Mouse (Mus musculus) ES-Bruce4 (cell line): ENCODE results near the gene Gm8332. TPM values are rescaled to one million over a fixed set of nuclear protein-coding genes. Genes with fewer than 3 reads are reported as not detected.
"Not testable (repeated sequence)": the region's sequence is repeated elsewhere in the genome, so short reads cannot be mapped to it uniquely, and the experiment has no call there.

Experiments
- H3K27ac ChIP-seq: 2 replicates; pipeline ENCODE4 v1.5.1; 2012; ENCODE audit warnings: low read length, inconsistent platforms; ENCODE audit not compliant: insufficient read depth
- H3K27me3 ChIP-seq: 2 replicates; pipeline ENCODE4 v1.6.1; 2012; ENCODE audit warnings: mild to moderate bottlenecking, low read length, inconsistent platforms; ENCODE audit not compliant: control insufficient read depth, poor library complexity, insufficient read depth, severe bottlenecking
- H3K36me3 ChIP-seq: 2 replicates; pipeline ENCODE4 v1.6.1; 2012; ENCODE audit warnings: inconsistent platforms, mild to moderate bottlenecking, low read length, moderate library complexity; ENCODE audit not compliant: control insufficient read depth, poor library complexity, insufficient read depth, severe bottlenecking
- H3K4me1 ChIP-seq: one replicate; pipeline ENCODE4 v1.8.1; 2011; ENCODE audit warnings: low read length; ENCODE audit not compliant: control insufficient read depth, insufficient read depth
- H3K4me3 ChIP-seq: 2 replicates; pipeline ENCODE4 v1.5.1; 2011; ENCODE audit warnings: low read depth, mild to moderate bottlenecking, low read length
- H3K9ac ChIP-seq: 2 replicates; pipeline ENCODE4 v1.6.1; 2012; ENCODE audit warnings: low read depth, mild to moderate bottlenecking, inconsistent platforms; ENCODE audit not compliant: poor library complexity, severe bottlenecking
- H3K9me3 ChIP-seq: replicated peaks from 2 replicates; pipeline ENCODE4 v1.6.1; 2012; ENCODE audit warnings: mild to moderate bottlenecking, low read length, inconsistent platforms; ENCODE audit not compliant: control insufficient read depth, poor library complexity, insufficient read depth, severe bottlenecking
- CTCF ChIP-seq: IDR thresholded peaks from one replicate; pipeline ENCODE4 v1.8.1; 2011; ENCODE audit warnings: low read depth, low read length
- EP300 ChIP-seq: IDR thresholded peaks from 2 replicates; pipeline ENCODE4 v1.6.1; 2011; ENCODE audit warnings: low read depth, low read length; ENCODE audit not compliant: insufficient read depth
- POLR2A ChIP-seq: IDR thresholded peaks from one replicate; pipeline ENCODE4 v1.8.1; 2011; ENCODE audit warnings: low read length; ENCODE audit not compliant: insufficient read depth
- polyA plus RNA-seq: library from polyadenylated mRNA; stranded (reverse); fragments of >200 nt; gene quantifications from 2 replicates; pipeline ENCODE4 v1.2.4, GENCODE M21; 2011; ENCODE audit warnings: low read depth; ENCODE audit not compliant: missing spikeins, insufficient read depth, insufficient read length

The Gm8332 gene
- polyA plus RNA-seq, 1 experiment = not detected

DNA sequence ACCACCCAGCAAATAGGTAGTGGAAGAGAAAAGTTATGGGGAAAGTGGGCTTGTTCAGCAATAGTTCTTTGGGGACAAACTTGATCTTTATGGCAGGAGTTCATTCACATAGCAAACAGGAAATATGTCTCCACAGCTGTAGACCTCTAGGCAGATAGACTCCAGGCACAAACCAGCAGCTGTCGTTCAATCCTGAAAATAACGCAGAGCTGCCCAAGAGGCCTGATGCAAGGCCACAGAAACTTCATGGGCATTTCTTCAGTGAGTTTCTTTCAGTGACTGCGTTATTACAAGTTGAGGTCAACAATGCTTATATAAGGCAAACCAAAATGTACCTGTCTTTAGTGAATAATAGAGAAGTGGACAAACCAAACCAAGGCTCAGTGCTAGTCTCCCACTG, 30.5 kb downstream of the Gm8332 start:
- no peaks in the 10 kb centered on the region for H3K36me3 ChIP-seq
- H3K4me1 ChIP-seq = no peaks in the 10 kb centered on the region
- no peaks in the 10 kb centered on the region for H3K9me3 ChIP-seq

DNA sequence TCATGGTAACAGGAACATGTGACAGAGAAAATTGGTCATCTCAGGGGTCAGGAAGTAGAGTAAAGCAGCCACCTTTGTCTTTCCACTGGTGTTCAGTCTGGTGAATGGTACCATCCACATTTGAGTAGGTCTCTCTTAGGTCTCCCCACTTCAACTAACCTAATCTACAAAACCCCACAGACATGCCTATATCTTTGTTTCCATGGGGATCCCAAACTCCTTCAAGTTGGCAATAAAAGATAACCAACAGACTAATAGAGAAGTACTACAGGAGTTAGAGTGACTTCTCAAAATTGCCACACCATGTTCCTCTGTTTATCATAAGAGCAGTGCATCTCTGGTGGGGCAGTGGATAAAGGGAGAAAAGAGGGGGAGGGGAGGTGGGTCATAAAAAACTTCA, 31.8 kb downstream of the Gm8332 start:
- not testable (repeated sequence) for H3K9ac ChIP-seq, H3K27ac ChIP-seq, H3K4me1 ChIP-seq, H3K36me3 ChIP-seq, H3K27me3 ChIP-seq, H3K9me3 ChIP-seq, H3K4me3 ChIP-seq

More for the DNA sequence above, 30.5 kb downstream of the Gm8332 start:
- no peaks in the 10 kb centered on the region for H3K27me3 ChIP-seq
- no peak overlapping the region for H3K9ac ChIP-seq
- TF ChIP-seq EP300 (no peak), CTCF (no peak), POLR2A (no peak)
- H3K4me3 ChIP-seq = no peak overlapping the region
- H3K27ac ChIP-seq = no peak overlapping the region

DNA sequence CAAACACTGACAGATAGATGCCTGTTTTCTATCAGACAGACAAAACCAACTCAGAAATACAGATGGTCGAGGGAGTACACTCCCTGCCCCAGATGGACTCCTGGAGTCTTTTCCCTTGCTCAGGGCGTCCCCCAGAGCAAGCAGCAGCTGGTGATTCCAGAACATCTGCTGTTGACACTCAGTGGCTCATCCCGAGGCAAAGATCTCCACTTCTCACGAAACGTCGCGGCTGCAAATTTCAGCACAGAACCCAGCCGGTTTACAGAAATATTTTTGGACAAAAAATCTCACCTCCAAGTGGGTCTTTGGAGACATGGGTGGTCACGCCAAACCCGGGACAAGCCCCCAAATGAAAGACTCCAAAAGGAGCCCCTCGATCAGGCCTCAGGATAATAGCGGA, 35.3 kb downstream of the Gm8332 start:
- H3K4me1 ChIP-seq = no peaks in the 10 kb centered on the region
- no peak for TF ChIP-seq CTCF
- no peak for TF ChIP-seq POLR2A
- 0 out of 2 replicates have a peak, but pooled peaks have one; percentile 20 for TF ChIP-seq EP300
- no peaks in the 10 kb centered on the region for H3K27me3 ChIP-seq
- no peaks in the 10 kb centered on the region for H3K36me3 ChIP-seq
- no peak overlapping the region for H3K4me3 ChIP-seq
- 0 out of 2 replicates have a peak, but pooled peaks cover 2% of the 10 kb centered on the region for H3K9me3 ChIP-seq
- no peak overlapping the region for H3K27ac ChIP-seq
- H3K9ac ChIP-seq = no peak overlapping the region

DNA sequence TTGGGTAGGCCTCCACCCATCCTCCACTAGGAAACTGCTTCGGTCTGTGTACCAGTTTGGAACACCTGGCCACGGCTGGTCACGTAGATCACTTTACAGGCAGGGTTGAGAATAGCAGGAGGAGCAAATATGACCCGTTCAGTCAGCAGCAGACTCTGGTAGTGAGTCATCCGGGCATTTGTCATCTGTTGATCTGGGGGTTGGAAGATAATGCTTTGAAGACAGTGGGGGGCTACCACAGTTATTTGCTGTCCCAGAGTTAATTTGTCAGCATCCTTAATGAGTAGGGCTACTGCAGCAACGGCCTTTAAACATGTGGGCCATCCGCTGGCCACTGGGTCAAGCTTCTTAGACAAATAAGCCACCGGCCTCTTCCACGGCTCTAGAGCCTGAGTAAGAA, 38.4 kb downstream of the Gm8332 start:
- H3K27me3 ChIP-seq, H3K27ac ChIP-seq, H3K4me3 ChIP-seq, H3K9ac ChIP-seq, H3K9me3 ChIP-seq, H3K4me1 ChIP-seq, H3K36me3 ChIP-seq: not testable (repeated sequence)

DNA sequence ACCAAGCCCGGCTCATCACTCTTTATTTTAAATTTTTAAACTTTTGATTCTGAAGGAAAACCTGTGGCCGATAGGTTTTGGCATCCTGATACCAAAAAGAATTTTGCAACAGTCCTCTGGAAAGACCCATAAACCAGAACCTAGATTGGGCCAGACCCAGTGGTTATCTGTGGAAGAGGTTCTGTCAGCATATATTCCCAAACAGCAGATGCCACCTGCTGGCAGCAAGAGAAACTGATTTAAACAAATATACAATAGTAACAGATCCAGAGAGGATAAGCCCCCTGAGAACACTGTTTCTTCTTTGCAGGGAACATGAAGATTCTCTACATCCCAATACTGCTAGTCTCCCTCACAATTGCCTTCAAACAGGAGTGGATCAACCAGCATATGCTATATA, 47.0 kb downstream of the Gm8332 start:
- Histone ChIP-seq H3K4me1 (no peaks in the 10 kb centered on the region), H3K9ac (no peak overlapping the region), H3K9me3 (no peaks in the 10 kb centered on the region), H3K36me3 (no peaks in the 10 kb centered on the region), H3K4me3 (no peak overlapping the region), H3K27ac (no peak overlapping the region), H3K27me3 (no peaks in the 10 kb centered on the region)
- TF ChIP-seq CTCF = no peak
- no peak for TF ChIP-seq EP300
- no peak for TF ChIP-seq POLR2A

Other genes with a start within 250 kb of the Gm8332 start
- gene Gm2075, start 238.3 kb downstream of the Gm8332 start, polyA plus RNA-seq = not detected in 2 replicates
- not detected in 2 replicates for gene Gm6803, start 231.3 kb downstream of the Gm8332 start, polyA plus RNA-seq
- gene Gm2056, start 223.1 kb downstream of the Gm8332 start, polyA plus RNA-seq = not detected in 2 replicates
- not detected in 2 replicates for gene Gm16368, start 166.4 kb downstream of the Gm8332 start, polyA plus RNA-seq
- not detected in 2 replicates for gene Gm10436, start 68.0 kb downstream of the Gm8332 start, polyA plus RNA-seq
- gene Gm5662, start 24.4 kb upstream of the Gm8332 start, polyA plus RNA-seq = not detected in 2 replicates
- gene Gm5039, start 73.9 kb upstream of the Gm8332 start, polyA plus RNA-seq = not detected in 2 replicates
- 13.6 and 13.7 TPM in 2 replicates for gene Adck1, start 110.5 kb upstream of the Gm8332 start, polyA plus RNA-seq